ENCODE assay signal across 14 mouse cellular contexts in genomic region chr19:47910751-47911150, GRCm38 (mm10). TPM values are rescaled to one million over a fixed set of nuclear protein-coding genes. Genes with fewer than 3 reads are reported as not detected.
DNase-seq lines count a peak whose midpoint lies in the region; ATAC-seq and TF ChIP-seq lines count a peak whose summit lies in the region.
"Had no signal": no experiment of that assay in that cellular context is flagged by ENCODE, and none has a peak within 500 bp of the region (broad histone marks: within the 10 kb centered on the region; RNA-seq: fewer than 3 reads in every experiment).

No protein-coding gene starts in this region.

- no peak for TF ChIP-seq CTCF in thymus, adult 2 months (IDR thresholded peaks at IDR 0.05; ENCODE audit: borderline replicate concordance, control insufficient read depth, extremely low read depth, insufficient read depth, low read length, poor library complexity)
- no peak for TF ChIP-seq CTCF in lung, postnatal 0 days (IDR thresholded peaks at IDR 0.05)

- DNase-seq in heart, adult 8-10 months (ENCODE audit: low spot score) = no peak
- DNase-seq in thymus, adult 2 months = no peak
- DNase-seq in thymus, postnatal 4 days = no peak
- peak; percentile 70 for DNase-seq in naive thymus-derived CD4-positive, alpha-beta T cell, adult 2 months (ENCODE audit: low read depth)
- no peak for DNase-seq in T-cell, adult 2 months (ENCODE audit: low spot score)
- no peak for DNase-seq in lung, postnatal 0 days (ENCODE audit: low spot score)
- DNase-seq: adrenal gland, postnatal 25 days; cerebellum, adult 11 months; heart, adult 18-20 months had no signal

- ATAC-seq in heart, embryonic 15.5 days (replicated peaks; ENCODE audit: insufficient number of reproducible peaks, insufficient read depth, low FRiP score, low read depth) = no peak
- peak; percentile 19 for ATAC-seq in inflammation-experienced regulatory T-cells, adult 6 months
- no peak for ATAC-seq in lung, postnatal 0 days

- H3K27me3 ChIP-seq in heart, embryonic 15.5 days = no peaks in the 10 kb centered on the region
- H3K27me3 ChIP-seq in thymus, adult 2 months (ENCODE audit: control insufficient read depth, insufficient read depth, low read length) = no peaks in the 10 kb centered on the region
- H3K27me3 ChIP-seq in lung, postnatal 0 days (replicated peaks; ENCODE audit: insufficient read depth, low read length) = no peaks in the 10 kb centered on the region
- H3K27me3 ChIP-seq: lung, embryonic 15.5 days had no signal

- no peaks in the 10 kb centered on the region for H3K9me3 ChIP-seq in heart, embryonic 15.5 days (replicated peaks)
- no peaks in the 10 kb centered on the region for H3K9me3 ChIP-seq in lung, postnatal 0 days (ENCODE audit: low read length)
- H3K9me3 ChIP-seq: lung, embryonic 15.5 days had no signal

- H3K36me3 ChIP-seq in heart, embryonic 15.5 days = no peaks in the 10 kb centered on the region
- no peaks in the 10 kb centered on the region; the same call in 1 of the 2 replicates for H3K36me3 ChIP-seq in thymus, adult 2 months (ENCODE audit: control insufficient read depth, insufficient read depth, low read length)
- no peaks in the 10 kb centered on the region for H3K36me3 ChIP-seq in lung, postnatal 0 days (ENCODE audit: insufficient read depth, low read length)
- H3K36me3 ChIP-seq: lung, embryonic 15.5 days had no signal

- no peak overlapping the region for H3K4me2 ChIP-seq in heart, embryonic 15.5 days
- H3K4me2 ChIP-seq in lung, postnatal 0 days (replicated peaks; ENCODE audit: low read depth, low read length) = no peak overlapping the region
- H3K4me2 ChIP-seq: lung, embryonic 15.5 days had no signal

- H3K4me1 ChIP-seq in heart, embryonic 15.5 days (replicated peaks) = peaks cover 54% of the 10 kb centered on the region
- H3K4me1 ChIP-seq in thymus, adult 2 months (replicated peaks; ENCODE audit: control insufficient read depth, insufficient read depth, low read length) = peaks cover 52% of the 10 kb centered on the region
- peaks cover 3% of the 10 kb centered on the region for H3K4me1 ChIP-seq in lung, postnatal 0 days (ENCODE audit: insufficient read depth, low read depth, low read length)

- peak overlapping the region; percentile 83; the same call in 1 of the 2 replicates for H3K27ac ChIP-seq in heart, embryonic 15.5 days
- H3K27ac ChIP-seq in thymus, adult 2 months (ENCODE audit: control insufficient read depth, insufficient read depth, low read length) = peak overlapping the region; percentile 49
- no peak overlapping the region for H3K27ac ChIP-seq in lung, postnatal 0 days (ENCODE audit: low read length)
- H3K27ac ChIP-seq: lung, embryonic 15.5 days had no signal

- 72% methylated on average over 4 of the region's 4 CpGs for WGBS in heart, embryonic 15.5 days
- WGBS in thymus, adult 2 months = 60% methylated on average over 4 of the region's 4 CpGs
- 72% methylated on average over 4 of the region's 4 CpGs for WGBS in lung, postnatal 0 days

- no peak for TF ChIP-seq POLR2A in thymus, adult 2 months (IDR thresholded peaks at IDR 0.05; ENCODE audit: control insufficient read depth, extremely low read depth, insufficient read depth, low read length, poor library complexity)

- H3K9ac ChIP-seq in heart, embryonic 15.5 days = no peak overlapping the region
- H3K9ac ChIP-seq in lung, postnatal 0 days (replicated peaks; ENCODE audit: low read depth) = no peak overlapping the region
- H3K9ac ChIP-seq: lung, embryonic 15.5 days had no signal

- no peak overlapping the region for H3K4me3 ChIP-seq in heart, embryonic 15.5 days
- no peak overlapping the region for H3K4me3 ChIP-seq in thymus, adult 2 months (ENCODE audit: control insufficient read depth, insufficient read depth, low read length)
- H3K4me3 ChIP-seq in lung, postnatal 0 days (ENCODE audit: low read depth, low read length) = no peak overlapping the region
- H3K4me3 ChIP-seq: lung, embryonic 15.5 days had no signal

- no peak for TF ChIP-seq EP300 in lung, postnatal 0 days (IDR thresholded peaks at IDR 0.05)

RNA-seq across cellular contexts. Expression of gene Cfap43, which starts 8.3 kb away (rescaled TPM):
- 0.08 and 0.24 TPM in 2 replicates for polyA plus RNA-seq in heart, embryonic 15.5 days (2015; fragmentation: Nextera tagmentation; extraction: Ambion mirVana)
- total RNA-seq in heart, adult 8-10 months (2022) = under 1 TPM in 3 of 4 experiments, not detected in 1; 0.08 to 0.23 (median 0.22) TPM
- 0.13 and 0.20 TPM in 2 replicates for polyA plus RNA-seq in thymus, adult 2 months (2012; rRNA removed)
- under 1 TPM; 0.34 to 0.48 (median 0.38) TPM for polyA plus RNA-seq in inflammation-experienced regulatory T-cells, adult 6 months (2017; shearing (Covaris generic))
- 4.9 and 6.3 TPM in 2 replicates for polyA plus RNA-seq in lung, postnatal 0 days (2015; fragmentation: Nextera tagmentation; extraction: Ambion mirVana)
- total RNA-seq: adrenal gland, postnatal 25 days had no signal
- polyA plus RNA-seq: small intestine, adult 2 months had no signal

RNA-seq across cellular contexts. Expression of gene Itprip, which starts 8.3 kb away (rescaled TPM):
- polyA plus RNA-seq in heart, embryonic 15.5 days (2015; fragmentation: Nextera tagmentation; extraction: Ambion mirVana) = 17.4 and 20.7 TPM in 2 replicates
- 10 to 100 TPM in 2 of 4 experiments, 1 to 10 TPM in 2; 8.1 to 15.4 (median 11.5) TPM for total RNA-seq in heart, adult 8-10 months (2022)
- polyA plus RNA-seq in thymus, adult 2 months (2012; rRNA removed) = 32.6 and 37.4 TPM in 2 replicates
- polyA plus RNA-seq in inflammation-experienced regulatory T-cells, adult 6 months (2017; shearing (Covaris generic)) = 10 to 100 TPM in 1 of 3 experiments, 1 to 10 TPM in 2; 7.8 to 10.4 (median 8.0) TPM
- 15.6 and 15.9 TPM in 2 replicates for polyA plus RNA-seq in lung, postnatal 0 days (2015; fragmentation: Nextera tagmentation; extraction: Ambion mirVana)

RNA-seq across cellular contexts. Expression of gene Cfap58, which starts 26.7 kb away (rescaled TPM):
- polyA plus RNA-seq in heart, embryonic 15.5 days (2015; fragmentation: Nextera tagmentation; extraction: Ambion mirVana) = 0.09 TPM in 1 of 2 replicates, not detected in the other
- total RNA-seq in heart, adult 8-10 months (2022) = 1 to 10 TPM; 1.2 to 2.9 (median 1.9) TPM
- 0.03 and 0.04 TPM in 2 replicates for polyA plus RNA-seq in thymus, adult 2 months (2012; rRNA removed)
- not detected for polyA plus RNA-seq in inflammation-experienced regulatory T-cells, adult 6 months (2017; shearing (Covaris generic))
- polyA plus RNA-seq in lung, postnatal 0 days (2015; fragmentation: Nextera tagmentation; extraction: Ambion mirVana) = 2.0 and 2.6 TPM in 2 replicates
- total RNA-seq: adrenal gland, postnatal 25 days had no signal
- polyA plus RNA-seq: intestine, embryonic 14.5 days; small intestine, adult 2 months had no signal

RNA-seq across cellular contexts. Expression of gene Gsto2, which starts 45.4 kb away (rescaled TPM):
- 0.74 and 1.2 TPM in 2 replicates for polyA plus RNA-seq in heart, embryonic 15.5 days (2015; fragmentation: Nextera tagmentation; extraction: Ambion mirVana)
- 1 to 10 TPM; 2.3 to 3.5 (median 2.5) TPM for total RNA-seq in heart, adult 8-10 months (2022)
- 0.14 and 0.84 TPM in 2 replicates for polyA plus RNA-seq in thymus, adult 2 months (2012; rRNA removed)
- polyA plus RNA-seq in inflammation-experienced regulatory T-cells, adult 6 months (2017; shearing (Covaris generic)) = 1 to 10 TPM in 2 of 3 experiments, under 1 TPM in 1; 0.34 to 1.2 (median 1.1) TPM
- polyA plus RNA-seq in lung, postnatal 0 days (2015; fragmentation: Nextera tagmentation; extraction: Ambion mirVana) = 2.1 TPM in 2 replicates
- polyA plus RNA-seq: small intestine, adult 2 months had no signal

RNA-seq across cellular contexts. Expression of gene Gsto1, which starts 56.0 kb away (rescaled TPM):
- 97.5 and 103 TPM in 2 replicates for polyA plus RNA-seq in heart, embryonic 15.5 days (2015; fragmentation: Nextera tagmentation; extraction: Ambion mirVana)
- 100 to 1,000 TPM; 186 to 266 (median 222) TPM for total RNA-seq in heart, adult 8-10 months (2022)
- 20.4 and 30.4 TPM in 2 replicates for polyA plus RNA-seq in thymus, adult 2 months (2012; rRNA removed)
- 10 to 100 TPM; 17.8 to 26.4 (median 19.5) TPM for polyA plus RNA-seq in inflammation-experienced regulatory T-cells, adult 6 months (2017; shearing (Covaris generic))
- polyA plus RNA-seq in lung, postnatal 0 days (2015; fragmentation: Nextera tagmentation; extraction: Ambion mirVana) = 147 and 172 TPM in 2 replicates
